Mouse (Mus musculus) erythroblast, adult 5-6 weeks (primary cell): ENCODE data around the gene Sost. TPM values are rescaled to one million over a fixed set of nuclear protein-coding genes. Genes with fewer than 3 reads are reported as not detected.
A peak's percentile ranks its signal among the peaks of the same experiment; 100 is the strongest.

Experiments used
- ATAC-seq: replicated peaks from 2 replicates; pipeline ENCODE4 v1.8.0; 2016; ENCODE audit warnings: moderate number of reproducible peaks, mild to moderate bottlenecking, moderate TSS enrichment, inconsistent platforms; ENCODE audit not compliant: poor library complexity, low FRiP score, severe bottlenecking
- total RNA-seq, 2 experiments: library from RNA; stranded (forward) in 1 of 2; stranded (reverse) in 1 of 2; fragments of 150-400 nt in 1 of 2; fragments of 200-764, 138-1000 nt in 1 of 2; gene quantifications; 2 replicates each; pipeline versions ENCODE4 v1.2.3 to v1.2.4; 2015 to 2017; ENCODE audit warnings: low replicate concordance in 2 of 2

The Sost gene
- total RNA-seq, 2 experiments from 2014 or later = not detected

GRCm38 (mm10) chr11:101957476-101957875 lies 9.3 kb downstream of the Sost start:
- ATAC-seq = no peak

DNA sequence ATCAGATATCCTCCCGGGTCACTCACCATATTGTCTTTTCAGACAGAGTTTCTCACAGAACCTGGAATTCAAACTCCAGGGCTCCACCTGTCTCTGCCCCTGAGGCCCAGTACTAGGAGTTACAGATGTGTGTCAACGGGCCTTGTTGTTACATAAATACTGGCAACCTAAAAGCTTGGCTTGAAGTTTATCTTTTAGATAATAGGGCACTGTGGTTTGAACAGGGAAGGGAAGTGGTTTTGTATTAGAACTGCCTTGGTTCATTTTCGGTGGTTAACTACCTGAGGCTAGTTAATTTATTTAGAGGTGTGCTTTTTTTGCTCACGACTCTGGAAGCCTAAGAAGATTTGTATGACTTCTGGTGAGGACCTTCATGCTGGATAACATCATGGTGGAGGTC lies 13.4 kb downstream of the Sost start:
- ATAC-seq = no peak

GRCm38 (mm10) chr11:101952541-101953341 lies 14.1 kb downstream of the Sost start:
- no peak for ATAC-seq

GRCm38 (mm10) chr11:101950021-101950420 lies 16.8 kb downstream of the Sost start:
- no peak for ATAC-seq

- ATAC-seq = no peak
Measured at GRCm38 (mm10) chr11:101946525-101946924, 20.3 kb downstream of the Sost start.

GRCm38 (mm10) chr11:101943055-101943454 lies 23.8 kb downstream of the Sost start:
- no peak for ATAC-seq

DNA sequence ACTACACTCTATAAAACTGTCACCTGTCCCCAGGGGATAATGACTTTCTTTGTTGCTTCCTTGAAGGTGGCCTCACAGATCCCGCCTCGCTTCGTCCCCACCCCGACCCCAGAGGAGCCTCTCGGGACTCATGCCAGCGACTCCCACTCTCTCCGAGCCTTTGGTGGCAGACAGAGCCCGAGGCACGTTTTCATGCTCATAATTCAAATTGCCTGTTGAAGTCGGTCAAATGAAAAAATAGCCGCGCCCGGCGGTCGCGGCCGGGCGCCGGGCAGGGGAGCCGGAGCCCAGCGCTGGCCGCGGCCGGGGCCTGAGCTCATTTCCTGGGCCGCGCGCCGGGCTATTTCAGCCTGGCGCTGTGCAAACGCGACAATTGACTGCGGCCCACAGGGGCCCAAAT lies 29.7 kb downstream of the Sost start:
- no peak for ATAC-seq

- ATAC-seq = no peak
Measured at GRCm38 (mm10) chr11:101936421-101936820, 30.4 kb downstream of the Sost start.

GRCm38 (mm10) chr11:101935743-101936142 lies 31.1 kb downstream of the Sost start:
- no peak for ATAC-seq

GRCm38 (mm10) chr11:101931978-101932377 lies 34.8 kb downstream of the Sost start:
- no peak for ATAC-seq

GRCm38 (mm10) chr11:101928030-101928762 lies 38.6 kb downstream of the Sost start:
- no peak for ATAC-seq

DNA sequence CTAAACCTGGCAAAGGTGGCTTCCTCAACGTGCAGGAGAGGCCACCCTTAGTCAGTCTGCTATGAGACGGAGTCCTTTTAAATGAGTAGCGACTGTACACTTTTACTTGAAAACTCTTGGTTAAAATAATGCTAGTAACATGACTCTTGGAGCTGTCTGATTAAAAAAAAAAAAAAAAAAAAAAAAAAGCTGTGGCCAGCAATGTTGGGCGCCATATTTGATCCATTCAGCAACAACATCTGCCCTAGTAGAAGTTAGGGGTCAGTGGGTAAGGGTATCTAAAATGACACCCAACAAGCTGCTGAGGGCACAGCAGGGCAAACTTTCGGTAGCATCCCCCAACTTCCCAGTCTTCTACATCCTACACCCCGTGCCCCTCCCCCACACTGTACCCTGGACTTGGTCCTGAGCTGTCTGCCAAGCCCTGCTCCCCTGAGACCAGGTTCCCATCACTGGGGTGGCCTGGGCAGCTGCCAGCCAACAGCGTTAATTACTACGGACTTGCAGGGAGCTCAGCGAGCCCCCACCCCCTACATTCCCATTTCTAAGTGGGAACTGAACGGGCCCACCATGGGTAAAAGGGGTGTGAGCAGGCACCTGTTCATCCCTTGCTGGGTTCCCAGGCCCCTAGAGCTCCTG lies 39.7 kb downstream of the Sost start:
- ATAC-seq = no peak

DNA sequence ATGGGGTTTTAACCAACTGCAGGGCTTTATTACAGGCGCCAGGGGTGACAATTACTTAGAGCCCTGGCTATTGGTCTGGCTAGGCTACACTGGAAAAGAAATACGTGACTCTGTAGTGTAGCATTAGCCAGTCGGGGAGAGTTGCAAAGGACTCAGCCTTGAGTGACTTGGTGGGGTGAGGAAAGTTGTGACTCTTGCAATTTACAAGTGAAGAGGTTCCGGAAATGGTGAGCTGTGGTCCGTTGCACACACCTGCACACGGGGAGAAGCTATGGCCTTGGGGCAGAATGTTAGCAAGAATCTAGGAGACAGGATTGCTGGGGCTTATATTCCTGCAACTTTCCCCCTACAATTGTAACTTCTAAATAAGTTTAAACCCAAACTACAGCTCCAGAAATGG lies 41.2 kb downstream of the Sost start:
- ATAC-seq = no peak

DNA sequence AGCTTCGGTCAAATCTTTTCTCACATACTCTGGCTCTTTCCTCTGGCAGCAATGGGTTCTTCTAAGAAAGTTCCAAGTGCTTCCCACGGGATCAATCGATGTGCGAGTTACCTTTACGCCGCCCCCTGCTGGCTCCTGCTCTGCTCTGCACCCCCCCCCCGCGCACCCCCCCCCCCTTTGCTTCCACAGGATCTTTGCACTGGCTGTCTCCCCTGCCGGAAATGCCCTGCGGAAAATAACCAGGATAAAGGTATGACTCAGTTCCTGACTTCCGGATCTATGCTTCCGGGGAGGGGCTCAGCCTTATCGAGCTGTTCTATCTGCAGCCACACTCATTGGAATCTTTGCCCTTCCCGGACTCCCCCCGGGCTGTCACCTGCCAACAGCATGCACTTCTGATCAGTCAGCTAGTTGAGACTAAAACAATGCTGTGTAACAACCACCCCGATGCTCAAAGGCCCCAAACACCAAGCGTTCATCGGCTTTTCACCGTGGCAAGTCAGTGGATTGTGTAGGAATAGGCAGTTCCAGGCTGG lies 42.3 kb downstream of the Sost start:
- no peak for ATAC-seq

- ATAC-seq = no peak
Measured at GRCm38 (mm10) chr11:101923988-101924387, 42.8 kb downstream of the Sost start.

DNA sequence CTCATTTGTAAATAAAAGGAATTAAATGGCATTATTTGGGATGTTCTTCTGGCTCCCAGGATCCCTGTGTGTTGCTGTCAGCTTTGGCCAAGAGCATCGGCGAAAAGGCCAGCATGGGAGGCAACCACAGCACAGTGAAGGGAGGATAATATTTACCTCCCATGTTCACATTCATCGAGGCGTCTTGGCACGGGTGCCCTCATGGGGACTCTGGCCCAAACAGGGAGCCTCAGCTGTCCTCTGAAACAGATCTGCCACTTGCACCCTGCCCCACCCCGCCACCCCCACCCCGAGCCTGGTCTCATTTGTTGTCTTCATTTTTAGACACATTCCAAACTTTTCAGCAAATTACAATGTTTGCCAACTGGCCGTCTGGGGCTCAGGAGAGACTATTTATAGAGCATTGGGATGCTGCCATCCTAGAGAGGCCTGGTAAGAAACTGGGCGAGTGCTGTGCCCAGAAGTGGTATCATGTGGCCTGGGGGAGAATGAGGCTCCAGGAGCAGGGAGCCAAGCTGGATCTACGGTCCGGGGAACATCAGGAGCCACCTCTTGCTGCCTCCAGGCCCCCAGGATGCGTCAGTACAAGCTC lies 45.4 kb downstream of the Sost start:
- no peak for ATAC-seq

DNA sequence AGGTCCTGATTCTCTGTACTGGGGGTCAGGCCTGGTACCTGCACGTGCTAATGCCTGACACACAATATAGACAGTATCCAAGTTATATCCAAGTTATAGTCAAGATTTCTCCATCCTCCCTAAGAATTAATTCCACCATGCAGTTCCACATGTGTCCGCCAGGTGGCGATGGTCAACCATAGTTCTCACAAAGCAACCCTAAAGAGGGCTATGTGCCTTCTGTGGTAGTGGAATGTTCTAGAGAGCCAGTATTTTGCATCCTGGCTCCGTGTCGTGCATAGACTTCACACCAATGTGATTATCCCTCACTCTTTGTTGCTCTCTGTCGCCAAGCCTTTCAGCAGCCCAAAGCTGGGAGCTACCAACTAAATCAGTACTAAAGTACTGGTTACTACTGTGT lies 47.2 kb downstream of the Sost start:
- peak; percentile 78 for ATAC-seq

DNA sequence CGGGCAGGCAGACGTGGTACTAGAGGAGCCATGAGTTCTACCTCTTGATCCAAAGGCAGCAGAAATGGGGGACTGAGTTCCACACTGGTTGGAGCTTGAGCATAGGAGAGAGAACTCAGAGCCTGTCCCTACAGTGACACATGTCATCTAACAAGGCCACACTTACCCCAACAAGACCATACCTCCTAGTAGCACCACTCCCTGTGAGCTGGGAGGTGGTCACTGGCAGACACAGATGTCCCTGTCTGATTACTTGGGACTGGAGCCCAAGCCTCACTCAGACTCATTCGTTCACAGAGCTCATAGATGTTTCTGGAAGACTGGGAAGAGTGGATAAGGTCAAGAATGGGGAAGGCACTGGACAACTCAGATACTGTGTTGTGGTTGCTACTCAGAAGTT lies 48.2 kb downstream of the Sost start:
- ATAC-seq = no peak

DNA sequence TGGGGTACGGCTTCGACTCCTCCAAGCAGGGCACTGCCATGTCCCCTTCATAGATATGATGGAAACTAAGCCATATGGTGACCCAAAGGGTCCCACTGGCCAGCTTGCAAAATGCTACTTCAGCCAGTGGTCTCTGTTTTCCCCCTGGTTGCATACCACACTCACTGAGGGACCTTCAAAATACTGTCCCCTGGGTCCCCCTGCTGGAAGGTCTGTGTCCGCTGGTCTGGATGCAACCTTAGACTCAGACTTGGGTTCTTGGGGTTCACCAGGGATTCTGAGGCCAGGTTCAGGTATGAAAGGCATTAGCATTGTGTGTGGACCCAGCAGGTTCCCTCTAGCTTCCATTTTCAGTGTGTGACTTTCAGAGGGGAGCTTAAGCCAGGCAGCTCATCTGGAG lies 50.0 kb downstream of the Sost start:
- ATAC-seq = no peak

DNA sequence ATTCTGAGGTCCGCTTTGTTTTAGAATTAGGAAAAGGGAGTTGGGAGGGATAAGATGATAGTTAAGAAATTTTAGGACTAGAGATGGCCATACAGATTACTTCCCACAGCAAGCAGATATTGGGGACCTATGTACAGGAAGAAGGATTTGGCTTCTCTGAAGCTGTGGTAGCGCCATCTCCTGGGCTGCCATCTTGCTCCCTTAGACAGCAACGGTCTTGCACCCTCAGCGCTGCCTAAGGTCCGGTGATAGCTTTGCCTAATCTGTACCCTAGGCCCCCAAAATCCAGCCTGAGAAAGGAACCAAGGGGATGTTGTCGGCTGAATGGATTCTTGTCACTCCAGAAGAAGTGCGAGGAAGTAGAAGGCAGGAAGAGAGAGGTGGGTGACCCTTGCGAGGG lies 53.2 kb downstream of the Sost start:
- no peak for ATAC-seq
